Mouse (Mus musculus) liver, embryonic 11.5 days (tissue): ENCODE data around the gene Serpine2. TPM values are rescaled to one million over a fixed set of nuclear protein-coding genes. Genes with fewer than 3 reads are reported as not detected.

ENCODE experiments used
- ATAC-seq: fragments of 200-750 bp; cut with Nextera tagmentation; replicated peaks from 2 replicates; pipeline ENCODE4 v1.8.0; 2017; ENCODE audit warnings: moderate number of reproducible peaks, mild to moderate bottlenecking, moderate TSS enrichment, moderate library complexity; ENCODE audit not compliant: low FRiP score
- DNase-seq: peaks from one replicate; pipeline ENCODE4 v3.0.0-alpha.2; 2017; ENCODE audit warnings: low spot score
- H3K27ac ChIP-seq: fragments of 300-500 bp; sonication (generic); 2 replicates; pipeline ENCODE4 v1.5.1; 2014; ENCODE audit warnings: mild to moderate bottlenecking, low read depth, low read length, control low read depth
- H3K27me3 ChIP-seq: fragments of 300-500 bp; sonication (generic); replicated peaks from 2 replicates; pipeline ENCODE4 v1.6.1; 2014; ENCODE audit warnings: low read length, mixed read lengths; ENCODE audit not compliant: control insufficient read depth, insufficient read depth
- H3K36me3 ChIP-seq: fragments of 300-500 bp; sonication (generic); 2 replicates; pipeline ENCODE4 v1.6.1; 2014; ENCODE audit warnings: mild to moderate bottlenecking, low read length, moderate library complexity, mixed read lengths; ENCODE audit not compliant: control insufficient read depth, insufficient read depth
- H3K4me1 ChIP-seq: fragments of 300-500 bp; sonication (generic); replicated peaks from 2 replicates; pipeline ENCODE4 v1.6.1; 2014; ENCODE audit warnings: low read length, mixed read lengths; ENCODE audit not compliant: control insufficient read depth, insufficient read depth
- H3K4me2 ChIP-seq: fragments of 300-500 bp; sonication (generic); 2 replicates; pipeline ENCODE4 v1.6.1; 2014; ENCODE audit warnings: mild to moderate bottlenecking, control low read depth, moderate library complexity
- H3K4me3 ChIP-seq: fragments of 300-500 bp; sonication (generic); 2 replicates; pipeline ENCODE4 v1.5.1; 2014; ENCODE audit warnings: low read depth, low read length, control low read depth
- H3K9ac ChIP-seq: fragments of 300-500 bp; sonication (generic); 2 replicates; pipeline ENCODE4 v1.6.1; 2014; ENCODE audit warnings: low read depth, low read length, control low read depth
- H3K9me3 ChIP-seq: fragments of 300-500 bp; sonication (generic); 2 replicates; pipeline ENCODE4 v1.6.1; 2016; ENCODE audit warnings: low read length, inconsistent platforms, mixed read lengths; ENCODE audit not compliant: control insufficient read depth
- WGBS: fragments of 180-500 bp; shearing (Covaris S2); extraction: QIAGEN DNeasy Blood & Tissue Kit; methylation state at CpG from one replicate; pipeline ENCODE4 v1.1.7; 2014; 5-methylcytosine and 5-hydroxymethylcytosine counted together
- polyA plus RNA-seq: library from polyadenylated mRNA; unstranded; fragments of >200 nt; fragmentation: Nextera tagmentation; extraction: Ambion mirVana; gene quantifications from 2 replicates; pipeline ENCODE4 v1.2.1, GENCODE M21; 2014

Gene Serpine2
- polyA plus RNA-seq, 1 experiment from 2014 or later: 30.1 TPM

DNA sequence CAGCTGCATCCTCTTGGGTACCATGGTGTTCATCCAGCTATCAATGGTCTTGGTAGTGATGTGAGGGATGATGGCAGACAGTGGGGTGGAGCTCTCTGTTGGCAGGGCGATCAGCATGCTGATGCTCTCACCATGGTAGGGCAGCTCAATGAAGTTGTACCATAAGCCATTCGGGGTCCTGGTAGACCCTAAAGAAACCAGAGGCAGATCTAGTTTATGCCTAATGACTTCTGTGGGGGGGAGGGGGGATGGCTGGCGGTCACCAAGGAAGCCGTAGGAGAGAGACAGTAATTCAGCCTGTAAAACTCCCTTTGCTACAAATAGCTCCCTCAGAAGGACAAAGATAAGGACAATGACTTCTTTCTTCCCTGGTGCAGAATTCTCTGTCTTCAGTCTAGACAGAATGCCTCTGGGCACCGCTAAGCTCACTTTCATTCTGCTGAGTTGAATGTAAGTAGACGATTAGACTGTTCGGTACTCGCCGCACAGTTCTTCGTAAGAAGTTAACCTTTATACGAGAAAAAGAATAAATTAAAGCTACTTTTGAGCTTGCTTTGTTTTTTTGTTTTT, 58.0 kb downstream of the Serpine2 start:
- Histone ChIP-seq H3K9me3 (no peaks in the 10 kb centered on the region), H3K27me3 (no peaks in the 10 kb centered on the region), H3K4me2 (no peak overlapping the region), H3K27ac (no peak overlapping the region), H3K4me1 (no peaks in the 10 kb centered on the region), H3K4me3 (no peak overlapping the region), H3K36me3 (no peaks in the 10 kb centered on the region), H3K9ac (no peak overlapping the region)
- WGBS: 88% methylated on average over 11 of the region's 11 CpGs
- DNase-seq: no peak
- ATAC-seq: no peak

DNA sequence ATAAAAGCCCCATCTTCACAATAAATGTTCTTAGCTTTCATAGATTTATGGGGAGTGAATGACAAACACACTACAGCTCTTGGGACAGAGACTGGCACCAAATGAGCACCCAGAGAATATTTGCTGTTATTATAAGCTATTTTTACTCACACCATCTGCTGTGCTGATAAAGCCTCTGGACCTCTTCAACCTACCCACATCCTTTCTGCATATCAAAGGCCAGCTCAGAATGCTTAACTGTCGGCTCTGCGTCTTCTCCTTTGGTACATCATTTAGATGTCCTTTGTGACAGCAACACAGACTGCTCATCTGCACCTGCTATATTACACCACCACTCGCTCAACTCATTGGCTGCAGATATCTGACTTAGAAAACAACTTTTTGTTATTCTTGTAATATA, 63.9 kb downstream of the Serpine2 start:
- DNase-seq (no peak), ATAC-seq (no peak)
- no peak overlapping the region for H3K4me3 ChIP-seq
- H3K4me1 ChIP-seq: no peaks in the 10 kb centered on the region
- whole genome bisulfite sequencing: 78% methylated on average over 3 of the region's 3 CpGs
- H3K27me3 ChIP-seq: no peaks in the 10 kb centered on the region
- H3K9ac ChIP-seq: no peak overlapping the region
- H3K9me3 ChIP-seq: no peaks in the 10 kb centered on the region
- H3K36me3 ChIP-seq: no peaks in the 10 kb centered on the region
- no peak overlapping the region for H3K4me2 ChIP-seq
- H3K27ac ChIP-seq: no peak overlapping the region

DNA sequence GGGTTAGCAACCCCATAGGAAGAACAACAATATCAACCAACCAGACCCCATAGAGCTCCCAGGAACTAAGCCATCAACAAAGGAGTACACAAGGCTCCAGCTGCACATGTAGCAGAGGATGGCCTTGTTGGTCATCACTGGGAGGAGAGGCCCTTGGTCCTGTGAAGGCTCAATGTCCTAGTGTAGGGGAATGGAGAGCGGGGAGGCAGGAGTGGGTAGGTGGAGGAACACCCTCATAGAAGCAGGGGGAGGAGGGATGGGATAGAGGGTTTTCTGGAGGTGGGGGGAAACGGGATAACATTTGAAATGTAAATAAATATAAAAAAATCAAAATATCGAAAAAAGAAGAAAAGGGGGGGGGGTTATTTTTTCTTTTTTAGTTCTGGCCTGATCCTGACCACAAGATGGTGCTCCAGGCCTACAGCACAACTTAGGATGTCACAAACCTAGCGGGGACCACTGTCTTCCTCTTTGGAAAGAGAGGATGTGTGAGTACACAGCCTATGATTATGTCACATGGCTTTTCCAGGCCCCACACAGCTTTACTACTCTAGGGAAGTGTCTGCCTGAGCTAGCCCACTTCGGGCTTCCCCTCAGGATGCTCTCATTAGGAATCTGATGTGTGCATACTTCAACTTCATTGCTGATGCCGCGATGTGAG, 74.6 kb downstream of the Serpine2 start:
- no peak for DNase-seq
- peaks cover 11% of the 10 kb centered on the region for H3K36me3 ChIP-seq

DNA sequence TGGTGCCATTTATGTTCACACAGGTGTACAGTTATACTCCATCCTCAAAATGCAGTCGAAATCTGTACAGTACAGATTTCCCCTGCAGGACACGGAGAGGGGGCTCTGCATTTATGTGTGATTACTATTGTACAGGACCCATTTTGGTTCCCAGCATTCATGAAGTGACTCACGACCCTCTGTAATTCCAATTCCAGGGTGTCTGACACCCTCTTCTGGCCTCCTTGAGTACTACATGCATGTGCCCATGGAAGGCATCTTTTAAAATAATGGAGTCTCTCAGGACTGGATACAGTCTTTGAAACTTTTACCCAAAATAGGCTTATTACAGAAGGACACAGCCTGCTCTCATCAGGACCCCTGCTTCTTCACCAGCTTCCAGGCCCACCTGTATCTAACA, 78.5 kb downstream of the Serpine2 start:
- Histone ChIP-seq H3K36me3 (peaks cover 24% of the 10 kb centered on the region), H3K9ac (no peak overlapping the region), H3K4me1 (no peaks in the 10 kb centered on the region), H3K27me3 (no peaks in the 10 kb centered on the region), H3K27ac (no peak overlapping the region), H3K4me3 (no peak overlapping the region), H3K9me3 (no peaks in the 10 kb centered on the region), H3K4me2 (no peak overlapping the region)
- ATAC-seq (0 out of 2 replicates have a peak, but pooled peaks have one; percentile 7), DNase-seq (no peak)
- WGBS: 82% methylated on average over 3 of the region's 3 CpGs

More for the DNA sequence above, 74.6 kb downstream of the Serpine2 start:
- H3K9me3 ChIP-seq: no peaks in the 10 kb centered on the region
- H3K4me1 ChIP-seq: no peaks in the 10 kb centered on the region
- H3K9ac ChIP-seq: no peak overlapping the region
- no peak overlapping the region for H3K27ac ChIP-seq
- ATAC-seq: no peak
- no peak overlapping the region for H3K4me3 ChIP-seq
- no peaks in the 10 kb centered on the region for H3K27me3 ChIP-seq
- 65% methylated on average over 7 of the region's 7 CpGs for WGBS
- H3K4me2 ChIP-seq: no peak overlapping the region

DNA sequence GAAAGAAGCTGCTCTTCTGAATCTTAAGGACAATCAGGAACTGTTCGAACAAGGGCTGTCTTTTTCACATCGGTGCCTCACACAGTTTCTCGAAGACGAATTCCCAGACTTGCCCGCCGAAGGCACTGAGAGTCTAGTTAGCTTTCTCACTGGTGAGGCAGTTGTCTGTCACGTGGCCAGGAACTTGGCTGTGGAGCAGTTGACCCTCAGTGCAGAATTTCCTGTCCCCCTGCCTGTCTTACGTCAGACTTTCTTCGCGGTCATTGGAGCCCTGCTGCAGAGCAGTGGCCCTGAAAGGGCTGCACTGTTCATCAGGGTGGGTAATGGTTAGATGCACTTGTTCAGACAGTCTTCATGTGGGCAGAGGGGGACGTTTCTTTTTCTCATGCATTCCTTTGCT, 83.0 kb downstream of the Serpine2 start:
- Histone ChIP-seq H3K27ac (no peak overlapping the region), H3K36me3 (peaks cover 24% of the 10 kb centered on the region), H3K4me1 (no peaks in the 10 kb centered on the region; the same call in 1 of the 2 replicates), H3K9me3 (no peaks in the 10 kb centered on the region), H3K4me3 (no peak overlapping the region), H3K4me2 (no peak overlapping the region), H3K9ac (no peak overlapping the region), H3K27me3 (no peaks in the 10 kb centered on the region)
- DNase-seq (no peak), ATAC-seq (no peak)
- WGBS: 79% methylated on average over 11 of the region's 11 CpGs

DNA sequence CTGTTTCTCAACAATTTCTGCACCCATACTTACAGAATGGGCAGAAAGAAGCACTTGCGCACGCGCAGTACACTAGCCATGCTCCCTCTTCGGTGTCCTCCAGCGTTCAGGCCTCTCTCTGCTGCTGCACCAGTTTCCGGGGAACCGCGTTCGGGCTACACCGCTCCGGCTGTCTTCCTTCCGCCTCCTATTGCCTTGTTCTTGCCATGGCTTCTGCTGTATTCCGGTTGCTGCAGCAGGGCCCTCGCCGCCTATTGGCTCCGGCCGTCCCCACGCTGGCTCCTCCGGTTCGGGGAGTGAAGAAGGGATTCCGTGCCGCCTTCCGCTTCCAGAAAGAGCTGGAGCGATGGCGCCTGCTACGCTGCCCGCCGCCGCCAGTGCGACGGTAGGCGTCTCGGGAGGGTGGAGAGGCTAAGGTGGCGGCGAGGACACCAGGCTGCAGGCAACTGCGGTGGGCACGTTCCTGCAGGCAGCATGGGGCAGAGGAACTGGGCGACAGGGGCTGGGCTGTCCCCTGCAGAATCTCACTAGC, 85.0 kb downstream of the Serpine2 start, which contains the start of the genes Mrpl44 and Wdfy1:
TSS of gene Mrpl44 (plus strand) at position 92 of the 532 bp plus-strand sequence.
TSS of gene Wdfy1 (minus strand) at position 217 of the 532 bp plus-strand sequence.
- Histone ChIP-seq H3K9ac (peak within 1 kb of the TSS; percentile 92), H3K4me1 (no peaks in the 10 kb centered on the region; the same call in 1 of the 2 replicates), H3K9me3 (no peaks in the 10 kb centered on the region), H3K36me3 (peaks cover 11% of the 10 kb centered on the region), H3K4me2 (peak within 1 kb of the TSS; percentile 74), H3K27ac (peak within 1 kb of the TSS; percentile 70), H3K27me3 (no peaks in the 10 kb centered on the region), H3K4me3 (peak within 1 kb of the TSS; percentile 79)
- under 1% methylated on average over 38 of the region's 38 CpGs for WGBS
- ATAC-seq: peak; percentile 100
- DNase-seq: peak; percentile 97

DNA sequence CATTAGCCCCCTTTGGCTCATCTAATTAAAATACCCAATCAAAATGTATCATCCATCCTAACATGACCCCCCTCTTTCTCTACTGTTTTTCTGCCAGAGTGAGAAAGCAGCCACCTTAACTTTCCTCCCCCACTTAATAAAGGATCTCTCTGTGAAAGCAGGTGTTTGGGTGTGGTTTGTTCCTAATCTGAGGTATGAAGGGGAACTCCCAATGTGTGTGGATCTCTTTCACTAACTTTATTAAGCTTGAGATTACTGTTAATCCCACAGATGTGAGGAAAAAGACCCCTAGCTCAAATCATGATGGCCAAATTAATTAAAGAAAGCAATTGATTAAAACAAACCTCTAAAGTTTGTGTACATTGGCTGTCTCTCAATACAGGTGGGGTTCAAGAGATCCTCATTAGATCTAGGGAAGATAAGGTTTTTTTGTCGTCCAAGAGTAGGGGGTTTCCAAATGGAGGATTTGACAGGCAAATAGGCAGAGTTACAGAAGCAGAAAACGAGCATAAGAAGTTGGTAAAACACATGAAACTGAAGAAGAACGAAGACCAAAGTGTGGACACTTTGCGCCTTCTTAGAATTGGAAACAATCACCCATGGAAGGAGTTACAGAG, 86.7 kb downstream of the Serpine2 start:
- ATAC-seq (no peak), DNase-seq (no peak)
- H3K27me3 ChIP-seq: no peaks in the 10 kb centered on the region
- no peak overlapping the region for H3K4me2 ChIP-seq
- no peak overlapping the region for H3K9ac ChIP-seq
- WGBS: 75% methylated on average over 4 of the region's 4 CpGs
- no peaks in the 10 kb centered on the region for H3K9me3 ChIP-seq
- no peak overlapping the region for H3K4me3 ChIP-seq
- H3K36me3 ChIP-seq: peaks cover 6% of the 10 kb centered on the region; the same call in 1 of the 2 replicates
- H3K27ac ChIP-seq: no peak overlapping the region
- H3K4me1 ChIP-seq: no peaks in the 10 kb centered on the region; the same call in 1 of the 2 replicates

DNA sequence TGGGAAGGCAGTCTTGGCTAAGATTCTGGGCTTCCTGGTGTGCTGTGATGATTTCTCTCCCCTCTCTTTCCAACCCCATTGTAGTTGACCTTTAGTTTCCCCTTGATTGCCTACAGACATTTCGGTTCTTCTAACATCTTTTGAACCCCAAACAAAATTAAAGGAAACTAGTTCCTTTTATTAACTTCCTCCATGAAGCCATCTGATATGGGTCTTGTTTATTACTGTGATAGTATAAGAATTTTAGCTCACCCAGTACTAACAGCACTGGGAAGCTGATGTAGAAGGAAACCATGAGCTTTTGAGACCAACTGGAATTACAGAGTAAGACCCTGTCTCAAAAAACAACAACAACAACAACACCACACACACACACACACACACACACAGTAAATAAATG, 92.7 kb downstream of the Serpine2 start:
- Histone ChIP-seq H3K36me3 (no peaks in the 10 kb centered on the region), H3K4me1 (no peaks in the 10 kb centered on the region), H3K27ac (no peak overlapping the region), H3K9ac (no peak overlapping the region), H3K9me3 (no peaks in the 10 kb centered on the region), H3K27me3 (no peaks in the 10 kb centered on the region), H3K4me3 (no peak overlapping the region), H3K4me2 (no peak overlapping the region)
- no peak for ATAC-seq
- 52% methylated on average over 1 of the region's 1 CpGs for WGBS
- DNase-seq: no peak
